Mouse (Mus musculus) myocyte (in vitro differentiated cells): ENCODE measurements around the gene 2900011O08Rik. TPM values are rescaled to one million over a fixed set of nuclear protein-coding genes. Genes with fewer than 3 reads are reported as not detected.

Experiments
- H3K27me3 ChIP-seq: one replicate; pipeline ENCODE4 v1.6.1; 2011; ENCODE audit not compliant: control insufficient read depth, insufficient read depth, insufficient read length
- H3K36me3 ChIP-seq: one replicate; pipeline ENCODE4 v1.6.1; 2011; ENCODE audit not compliant: control insufficient read depth, insufficient read depth
- H3K4me2 ChIP-seq: one replicate; pipeline ENCODE4 v1.6.1; 2011; ENCODE audit warnings: low read depth, control low read depth
- H3K4me3 ChIP-seq: one replicate; pipeline ENCODE4 v1.5.1; 2011; ENCODE audit warnings: mild to moderate bottlenecking, control low read depth, moderate library complexity
- H3K79me2 ChIP-seq: one replicate; pipeline ENCODE4 v1.6.1; 2011; ENCODE audit not compliant: control insufficient read depth, insufficient read depth
- H3ac ChIP-seq: one replicate; pipeline ENCODE4 v1.6.1; 2011; ENCODE audit not compliant: control insufficient read depth, insufficient read length
- CEBPB ChIP-seq: IDR thresholded peaks from 2 replicates; pipeline ENCODE4 v1.6.1; 2011; ENCODE audit warnings: mild to moderate bottlenecking, moderate library complexity; ENCODE audit not compliant: poor library complexity, insufficient read depth, severe bottlenecking
- E2F4 ChIP-seq: IDR thresholded peaks from one replicate; pipeline ENCODE4 v1.6.1; 2011; ENCODE audit warnings: mild to moderate bottlenecking, control low read depth, moderate library complexity; ENCODE audit not compliant: insufficient read depth
- MAX ChIP-seq: IDR thresholded peaks from one replicate; pipeline ENCODE4 v1.6.1; 2011; ENCODE audit warnings: low read depth, mild to moderate bottlenecking, control low read depth
- MYOD1 ChIP-seq, 3 experiments: IDR thresholded peaks; one replicate each; pipeline ENCODE4 v1.6.1; 2011; ENCODE audit warnings: control low read depth in 2 of 3, low read depth in 2 of 3, mild to moderate bottlenecking in 2 of 3, moderate library complexity in 1 of 3; ENCODE audit not compliant: insufficient read length in 2 of 3, control insufficient read depth in 1 of 3
- MYOG ChIP-seq, 3 experiments: IDR thresholded peaks; one replicate each; pipeline ENCODE4 v1.6.1; 2011; ENCODE audit warnings: control low read depth in 2 of 3, low read depth in 2 of 3, mild to moderate bottlenecking in 2 of 3; ENCODE audit not compliant: insufficient read length in 2 of 3, control insufficient read depth in 1 of 3, insufficient read depth in 1 of 3
- POLR2A ChIP-seq: IDR thresholded peaks from one replicate; pipeline ENCODE4 v1.6.1; 2011; ENCODE audit warnings: low read depth, mild to moderate bottlenecking, control low read depth, moderate library complexity; ENCODE audit not compliant: insufficient read length
- POLR2AphosphoS2 ChIP-seq: IDR thresholded peaks from one replicate; pipeline ENCODE4 v1.6.1; 2011; ENCODE audit warnings: low read depth, control low read depth; ENCODE audit not compliant: insufficient read length
- REST ChIP-seq: IDR thresholded peaks from one replicate; pipeline ENCODE4 v1.6.1; 2011; ENCODE audit warnings: mild to moderate bottlenecking, control low read depth, moderate library complexity; ENCODE audit not compliant: insufficient read depth, insufficient read length
- SRF ChIP-seq: IDR thresholded peaks from one replicate; pipeline ENCODE4 v1.6.1; 2011; ENCODE audit warnings: low read depth; ENCODE audit not compliant: control insufficient read depth, insufficient read length
- TCF12 ChIP-seq: IDR thresholded peaks from one replicate; pipeline ENCODE4 v1.6.1; 2011; ENCODE audit warnings: mild to moderate bottlenecking, control low read depth; ENCODE audit not compliant: poor library complexity, insufficient read depth, severe bottlenecking
- TCF3 ChIP-seq: IDR thresholded peaks from one replicate; pipeline ENCODE4 v1.6.1; 2011; ENCODE audit warnings: low read depth, control low read depth; ENCODE audit not compliant: insufficient read length
- USF1 ChIP-seq: IDR thresholded peaks from one replicate; pipeline ENCODE4 v1.6.1; 2011; ENCODE audit warnings: low read depth, mild to moderate bottlenecking, control low read depth, moderate library complexity
- polyA plus RNA-seq: library from polyadenylated mRNA; unstranded; fragments of >200 nt; fragmentation: generic; extraction: Trizol; gene quantifications from one replicate; pipeline ENCODE4 v1.2.1, GENCODE M21; 2012; ENCODE audit warnings: missing spikeins

Gene 2900011O08Rik
- polyA plus RNA-seq, 1 experiment = 0.02 TPM

GRCm38 (mm10) chr16:14088249-14088648, 101.8 kb downstream of the 2900011O08Rik start:
- H3K79me2 ChIP-seq = no peaks in the 10 kb centered on the region
- no peak overlapping the region for H3K4me3 ChIP-seq
- H3K27me3 ChIP-seq = no peaks in the 10 kb centered on the region
- H3ac ChIP-seq = no peak overlapping the region
- TF ChIP-seq MYOD1 (IDR thresholded peaks at IDR 0.05; ENCODE audit: control insufficient read depth in 1 of 3, insufficient read length in 2 of 3, low read depth in 2 of 3) (no peak), SRF (no peak), MAX (no peak), E2F4 (no peak), REST (no peak), POLR2AphosphoS2 (no peak), TCF3 (no peak), USF1 (no peak), POLR2A (no peak), CEBPB (no peak)
- no peak overlapping the region for H3K4me2 ChIP-seq
- no peaks in the 10 kb centered on the region for H3K36me3 ChIP-seq

GRCm38 (mm10) chr16:14089296-14089695, 102.9 kb downstream of the 2900011O08Rik start:
- Histone ChIP-seq H3K79me2 (no peaks in the 10 kb centered on the region), H3K4me3 (no peak overlapping the region), H3ac (no peak overlapping the region), H3K36me3 (no peaks in the 10 kb centered on the region), H3K27me3 (peaks cover 5% of the 10 kb centered on the region), H3K4me2 (no peak overlapping the region)
- TF ChIP-seq REST = no peak

GRCm38 (mm10) chr16:14091771-14092170, 105.4 kb downstream of the 2900011O08Rik start:
- no peaks in the 10 kb centered on the region for H3K79me2 ChIP-seq

GRCm38 (mm10) chr16:14105891-14106290, 119.5 kb downstream of the 2900011O08Rik start:
- Histone ChIP-seq H3ac (no peak overlapping the region), H3K4me2 (no peak overlapping the region), H3K36me3 (peaks cover 13% of the 10 kb centered on the region), H3K79me2 (no peaks in the 10 kb centered on the region), H3K27me3 (no peaks in the 10 kb centered on the region), H3K4me3 (no peak overlapping the region)
- no peak for TF ChIP-seq MYOG (IDR thresholded peaks at IDR 0.05; ENCODE audit: control insufficient read depth in 1 of 3, insufficient read depth in 1 of 3, insufficient read length in 2 of 3, low read depth in 2 of 3)
- TF ChIP-seq POLR2AphosphoS2 = no peak
- no peak for TF ChIP-seq E2F4
- TF ChIP-seq TCF3 = no peak
- no peak for TF ChIP-seq MYOD1 (IDR thresholded peaks at IDR 0.05; ENCODE audit: control insufficient read depth in 1 of 3, insufficient read length in 2 of 3, low read depth in 2 of 3)
- no peak for TF ChIP-seq MAX
- TF ChIP-seq POLR2A = no peak
- TF ChIP-seq USF1 = no peak
- TF ChIP-seq TCF12 = no peak
- no peak for TF ChIP-seq REST
- no peak for TF ChIP-seq SRF
- TF ChIP-seq CEBPB = no peak

More at GRCm38 (mm10) chr16:14091771-14092170, 105.4 kb downstream of the 2900011O08Rik start:
- H3K27me3 ChIP-seq = peaks cover 5% of the 10 kb centered on the region
- no peak overlapping the region for H3K4me3 ChIP-seq
- no peak overlapping the region for H3K4me2 ChIP-seq
- H3ac ChIP-seq = no peak overlapping the region
- no peak for TF ChIP-seq POLR2AphosphoS2
- no peak for TF ChIP-seq MYOD1 (IDR thresholded peaks at IDR 0.05; ENCODE audit: control insufficient read depth in 1 of 3, insufficient read length in 2 of 3, low read depth in 2 of 3)
- TF ChIP-seq POLR2A = no peak
- no peak for TF ChIP-seq MAX
- TF ChIP-seq E2F4 = no peak
- TF ChIP-seq TCF12 = no peak
- TF ChIP-seq SRF = no peak
- no peak for TF ChIP-seq USF1
- no peak for TF ChIP-seq MYOG (IDR thresholded peaks at IDR 0.05; ENCODE audit: control insufficient read depth in 1 of 3, insufficient read depth in 1 of 3, insufficient read length in 2 of 3, low read depth in 2 of 3)
- TF ChIP-seq TCF3 = no peak
- no peak for TF ChIP-seq CEBPB
- no peak for TF ChIP-seq REST
- H3K36me3 ChIP-seq = no peaks in the 10 kb centered on the region

- H3K27me3 ChIP-seq = no peaks in the 10 kb centered on the region
- peaks cover 28% of the 10 kb centered on the region for H3K36me3 ChIP-seq
- no peaks in the 10 kb centered on the region for H3K79me2 ChIP-seq
- no peak overlapping the region for H3K4me3 ChIP-seq
- H3ac ChIP-seq = no peak overlapping the region
- TF ChIP-seq POLR2A (no peak), MYOD1 (IDR thresholded peaks at IDR 0.05; ENCODE audit: control insufficient read depth in 1 of 3, insufficient read length in 2 of 3, low read depth in 2 of 3) (no peak), MAX (no peak)
- H3K4me2 ChIP-seq = no peak overlapping the region
These were observed 123.3 kb downstream of the 2900011O08Rik start for GRCm38 (mm10) chr16:14109651-14110230.
